ENCODE assay signal across 22 mouse cellular contexts in genomic region chr3:101299591-101299990, GRCm38 (mm10). TPM values are rescaled to one million over a fixed set of nuclear protein-coding genes. Genes with fewer than 3 reads are reported as not detected.
A peak's percentile ranks its signal among the peaks of the same experiment; 100 is the strongest.
DNase-seq lines count a peak whose midpoint lies in the region; ATAC-seq and TF ChIP-seq lines count a peak whose summit lies in the region.
"Had no signal": no experiment of that assay in that cellular context is flagged by ENCODE, and none has a peak within 500 bp of the region (broad histone marks: within the 10 kb centered on the region; RNA-seq: fewer than 3 reads in every experiment).

No protein-coding gene starts in this region.

- no peaks in the 10 kb centered on the region for H3K36me3 ChIP-seq in hindbrain, postnatal 0 days (ENCODE audit: insufficient read depth, low read length)
- H3K36me3 ChIP-seq in hindbrain, embryonic 13.5 days: no peaks in the 10 kb centered on the region
- no peaks in the 10 kb centered on the region for H3K36me3 ChIP-seq in thymus, adult 2 months (ENCODE audit: control insufficient read depth, insufficient read depth, low read length)
- no peaks in the 10 kb centered on the region for H3K36me3 ChIP-seq in neural tube, embryonic 15.5 days
- H3K36me3 ChIP-seq: forebrain, embryonic 10.5 days; hindbrain, embryonic 10.5 days; lung, embryonic 15.5 days; midbrain, embryonic 10.5 days; stomach, embryonic 15.5 days had no signal

- no peak for ATAC-seq in hindbrain, postnatal 0 days
- ATAC-seq in hindbrain, embryonic 13.5 days (ENCODE audit: low FRiP score): no peak
- ATAC-seq in neural tube, embryonic 15.5 days (ENCODE audit: low FRiP score): no peak

- H3K27ac ChIP-seq in hindbrain, postnatal 0 days: peak overlapping the region; percentile 57; the same call in 1 of the 2 replicates
- H3K27ac ChIP-seq in hindbrain, embryonic 13.5 days: no peak overlapping the region
- peak overlapping the region; percentile 46; the same call in 1 of the 2 replicates for H3K27ac ChIP-seq in thymus, adult 2 months (ENCODE audit: control insufficient read depth, insufficient read depth, low read length)
- H3K27ac ChIP-seq in neural tube, embryonic 15.5 days (replicated peaks): peak overlapping the region; percentile 78
- H3K27ac ChIP-seq: liver, embryonic 14.5 days; lung, embryonic 15.5 days; stomach, embryonic 15.5 days had no signal

- no peaks in the 10 kb centered on the region for H3K9me3 ChIP-seq in hindbrain, postnatal 0 days (ENCODE audit: low read length)
- H3K9me3 ChIP-seq in hindbrain, embryonic 13.5 days: no peaks in the 10 kb centered on the region
- no peaks in the 10 kb centered on the region for H3K9me3 ChIP-seq in neural tube, embryonic 15.5 days (replicated peaks)
- H3K9me3 ChIP-seq: forebrain, embryonic 10.5 days; hindbrain, embryonic 10.5 days; lung, embryonic 15.5 days; midbrain, embryonic 10.5 days; stomach, embryonic 15.5 days had no signal

- no peak for TF ChIP-seq POLR2A in thymus, adult 2 months (IDR thresholded peaks at IDR 0.05; ENCODE audit: control insufficient read depth, extremely low read depth, insufficient read depth, low read length, poor library complexity)

- WGBS in hindbrain, postnatal 0 days: 69% methylated on average over 6 of the region's 6 CpGs
- WGBS in hindbrain, embryonic 13.5 days: 79% methylated on average over 6 of the region's 6 CpGs
- 57% methylated on average over 6 of the region's 6 CpGs for WGBS in thymus, adult 2 months
- 38% methylated on average over 6 of the region's 6 CpGs for WGBS in neural tube, embryonic 15.5 days

- peak; percentile 46 for DNase-seq in embryo, embryonic 10.5 days (ENCODE audit: low spot score)
- no peak for DNase-seq in embryo, embryonic 9.5 days (ENCODE audit: extremely low spot score)
- no peak for DNase-seq in hindbrain, postnatal 0 days (ENCODE audit: low spot score)
- DNase-seq in thymus, adult 2 months: no peak
- DNase-seq in thymus, postnatal 14 days: no peak
- no peak for DNase-seq in gastrocnemius, postnatal 4 days (ENCODE audit: low spot score in 2 of 2)
- DNase-seq: cerebellum, adult 9-10 months; gastrocnemius, postnatal 10 days; kidney, adult 8-10 months; kidney, postnatal 25 days; lung, postnatal 4 days had no signal

- no peak overlapping the region for H3K9ac ChIP-seq in hindbrain, postnatal 0 days (replicated peaks; ENCODE audit: low read length)
- no peak overlapping the region for H3K9ac ChIP-seq in hindbrain, embryonic 13.5 days
- H3K9ac ChIP-seq in neural tube, embryonic 15.5 days (replicated peaks): no peak overlapping the region
- H3K9ac ChIP-seq: stomach, embryonic 15.5 days had no signal

- no peak for TF ChIP-seq CTCF in hindbrain, postnatal 0 days (IDR thresholded peaks at IDR 0.05; ENCODE audit: low read depth)
- TF ChIP-seq CTCF in thymus, adult 2 months (IDR thresholded peaks at IDR 0.05; ENCODE audit: borderline replicate concordance, control insufficient read depth, extremely low read depth, insufficient read depth, low read length, poor library complexity): no peak

- no peak overlapping the region for H3K4me3 ChIP-seq in hindbrain, postnatal 0 days (ENCODE audit: low read length)
- H3K4me3 ChIP-seq in hindbrain, embryonic 13.5 days: no peak overlapping the region
- no peak overlapping the region for H3K4me3 ChIP-seq in thymus, adult 2 months (ENCODE audit: control insufficient read depth, insufficient read depth, low read length)
- H3K4me3 ChIP-seq in neural tube, embryonic 15.5 days (replicated peaks): no peak overlapping the region

- H3K4me2 ChIP-seq in hindbrain, postnatal 0 days (ENCODE audit: low read depth, low read length): no peak overlapping the region
- H3K4me2 ChIP-seq in hindbrain, embryonic 13.5 days: no peak overlapping the region
- peak overlapping the region; percentile 52; the same call in 1 of the 2 replicates for H3K4me2 ChIP-seq in neural tube, embryonic 15.5 days

- H3K27me3 ChIP-seq in hindbrain, postnatal 0 days (ENCODE audit: insufficient read depth, low read length): no peaks in the 10 kb centered on the region
- peaks cover 14% of the 10 kb centered on the region; the same call in 1 of the 2 replicates for H3K27me3 ChIP-seq in hindbrain, embryonic 13.5 days
- no peaks in the 10 kb centered on the region for H3K27me3 ChIP-seq in thymus, adult 2 months (ENCODE audit: control insufficient read depth, insufficient read depth, low read length)
- no peaks in the 10 kb centered on the region for H3K27me3 ChIP-seq in neural tube, embryonic 15.5 days (replicated peaks)
- H3K27me3 ChIP-seq: lung, embryonic 15.5 days; stomach, embryonic 15.5 days had no signal

- H3K4me1 ChIP-seq in hindbrain, postnatal 0 days (ENCODE audit: insufficient read depth, low read length): no peaks in the 10 kb centered on the region
- H3K4me1 ChIP-seq in hindbrain, embryonic 13.5 days (replicated peaks): peaks cover 30% of the 10 kb centered on the region
- H3K4me1 ChIP-seq in thymus, adult 2 months (replicated peaks; ENCODE audit: control insufficient read depth, insufficient read depth, low read length): peaks cover 54% of the 10 kb centered on the region
- peaks cover 44% of the 10 kb centered on the region for H3K4me1 ChIP-seq in neural tube, embryonic 15.5 days

RNA-seq across cellular contexts. Expression of gene Cd2, which starts 11.9 kb away (rescaled TPM):
- total RNA-seq in hindbrain, postnatal 0 days (2014; rRNA removed): not detected in 2 replicates
- polyA plus RNA-seq in hindbrain, postnatal 0 days (2015; fragmentation: Nextera tagmentation; extraction: Ambion mirVana): not detected in 2 replicates
- 0.17 TPM in 1 of 2 replicates, not detected in the other for polyA plus RNA-seq in hindbrain, embryonic 13.5 days (2015; fragmentation: Nextera tagmentation; extraction: Ambion mirVana)
- 97.5 and 117 TPM in 2 replicates for polyA plus RNA-seq in thymus, adult 2 months (2012; rRNA removed)
- polyA plus RNA-seq in neural tube, embryonic 15.5 days (2015; fragmentation: Nextera tagmentation; extraction: Ambion mirVana): 2.9 TPM in 1 of 2 replicates, not detected in the other
- total RNA-seq in gastrocnemius, postnatal 4 days (2021): under 1 TPM in 1 of 2 experiments, not detected in 1; 0.47 TPM
- polyA plus RNA-seq: C2C12; forebrain, embryonic 10.5 days; heart, embryonic 14.5 days; limb, embryonic 11.5 days; liver, embryonic 14.5 days had no signal

Comparison
In these comparisons a context has a peak if more than half of its experiments do, and no peak if none do; other contexts are left out.
1. RNA of gene Cd2, which starts 11.9 kb away (polyA plus RNA-seq): 97.5 to 117 TPM in thymus, adult 2 months; not detected in hindbrain, postnatal 0 days, 0.17 TPM in hindbrain, embryonic 13.5 days and 2.9 TPM in neural tube, embryonic 15.5 days; every median in the first group is over 10 times any median in the second.